Mouse (Mus musculus) E14TG2a.4 (cell line): ENCODE measurements at regions not wholly inside any gene's neighbourhood (a gene's known extent, or its start where the extent isn't known, plus 50 kb on each side); places are given as distances from the start of the nearest gene placed in this dataset.

Experiments used
- CTCF ChIP-seq: conservative IDR thresholded peaks from 2 replicates; pipeline ENCODE4 v1.5.1; 2014; ENCODE audit warnings: low read length
- NANOG ChIP-seq: IDR thresholded peaks from 2 replicates; pipeline ENCODE4 v1.6.1; 2014; ENCODE audit warnings: borderline replicate concordance, low read length, mixed read lengths
- POU5F1 ChIP-seq: IDR thresholded peaks from 2 replicates; pipeline ENCODE4 v1.6.1; 2014; ENCODE audit warnings: low read length, borderline replicate concordance

DNA sequence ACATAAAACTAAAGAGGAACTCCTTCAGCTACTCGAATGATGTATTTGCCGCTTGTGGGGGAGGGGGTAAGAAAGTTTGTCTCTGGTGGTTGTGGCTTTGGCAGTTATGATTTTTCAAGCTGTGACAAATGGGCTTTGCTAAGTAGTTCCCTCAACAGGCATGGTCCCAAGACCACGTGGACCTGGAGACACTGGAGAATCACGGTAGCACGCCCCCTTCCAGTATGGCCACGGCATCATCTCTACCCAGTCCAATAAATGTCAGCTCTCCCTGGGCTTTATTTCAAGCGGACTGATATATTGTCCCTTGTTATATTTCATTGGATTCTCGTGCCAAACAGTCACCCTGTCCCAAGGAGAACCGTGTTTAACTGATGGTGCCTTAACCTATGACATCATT, 65.3 kb upstream of the Pmfbp1 start:
- TF ChIP-seq POU5F1: no peak
- no peak for TF ChIP-seq CTCF
- TF ChIP-seq NANOG: no peak
